Mouse (Mus musculus): ENCODE measurements around the gene Dnttip1.
"Not testable (repeated sequence)": the region's sequence is repeated elsewhere in the genome, so short reads cannot be mapped to it uniquely, and the experiment has no call there.

The Dnttip1 gene

DNA sequence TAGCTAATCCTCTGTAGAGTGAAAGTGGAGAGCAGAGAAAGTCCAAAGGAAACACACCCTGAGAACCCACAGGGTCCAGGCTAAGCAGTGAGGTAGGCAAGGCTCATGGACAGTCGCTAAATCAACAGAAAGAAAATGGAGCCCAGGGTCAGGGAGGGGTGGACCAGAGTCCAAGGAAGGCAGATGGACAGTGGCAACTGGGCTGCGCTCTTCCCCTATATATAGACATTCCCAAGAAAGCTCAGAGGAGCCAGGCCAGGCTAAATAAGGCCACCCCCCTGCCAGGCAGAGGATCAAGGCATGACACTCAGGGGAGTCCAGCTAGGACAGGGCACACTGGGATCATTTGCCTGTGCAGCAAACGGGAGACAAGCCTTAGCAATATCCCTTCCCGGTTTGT, 36.1 kb downstream of the Dnttip1 start:
- DNase-seq (ENCODE audit: extremely low spot score) = no peak

DNA sequence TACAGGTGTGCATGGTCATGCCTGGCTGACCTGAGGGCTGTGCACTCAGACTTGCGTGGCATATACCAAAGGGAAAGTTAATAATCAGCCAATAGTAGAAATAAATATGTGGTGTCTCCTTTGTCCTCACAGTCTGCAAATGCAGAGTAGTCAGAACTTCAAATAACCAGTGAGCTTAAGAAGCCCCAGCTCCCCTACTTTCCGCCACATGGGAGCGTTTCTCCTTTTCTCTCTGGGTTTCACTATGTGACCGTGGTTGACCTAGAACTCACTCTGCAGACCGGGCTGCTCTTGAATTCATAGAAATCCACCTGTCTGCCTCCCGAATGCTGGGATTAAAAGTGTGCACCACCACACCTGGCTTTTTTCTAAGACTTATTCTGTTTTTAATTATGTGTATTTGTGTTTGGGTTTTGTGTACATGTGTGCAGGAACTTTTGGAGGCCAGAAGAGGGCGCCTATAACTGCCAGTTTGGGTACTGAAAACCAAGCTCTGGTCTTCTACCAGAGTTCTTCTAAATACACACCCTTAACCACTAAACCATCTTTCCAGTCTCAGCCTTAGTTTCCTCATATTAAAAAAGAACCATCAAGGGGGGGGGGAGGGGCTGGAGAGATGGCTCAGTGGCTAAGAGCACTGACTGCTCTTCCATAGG, 38.3 kb downstream of the Dnttip1 start:
- DNase-seq (ENCODE audit: extremely low spot score) = no peak

DNA sequence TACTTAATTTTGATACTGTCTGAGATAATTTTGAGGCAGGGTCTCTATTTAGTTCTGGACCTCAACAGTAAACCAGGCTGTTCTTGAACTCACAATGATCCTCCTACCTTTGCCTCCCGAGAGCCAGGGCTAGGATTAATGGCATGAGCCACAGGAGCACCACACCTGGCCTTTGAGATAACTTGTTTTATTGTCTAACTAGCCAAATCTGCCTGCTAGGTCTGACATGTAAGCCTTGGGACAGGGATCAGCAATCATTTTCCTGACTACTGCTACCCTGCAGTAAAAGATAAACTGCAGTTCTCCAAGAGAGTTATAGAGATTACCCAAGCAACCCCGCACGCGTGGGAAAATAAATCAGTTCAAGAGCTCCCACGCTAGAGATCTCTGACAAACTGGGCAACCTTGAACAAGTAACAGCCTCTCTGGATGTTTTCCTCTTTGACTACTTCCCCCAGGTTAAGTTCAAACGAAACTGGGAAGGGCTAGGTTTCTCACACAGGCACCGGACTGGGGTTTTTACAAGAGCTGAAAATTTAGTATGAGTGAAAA, 39.2 kb downstream of the Dnttip1 start:
- no peak for DNase-seq (ENCODE audit: extremely low spot score)

DNA sequence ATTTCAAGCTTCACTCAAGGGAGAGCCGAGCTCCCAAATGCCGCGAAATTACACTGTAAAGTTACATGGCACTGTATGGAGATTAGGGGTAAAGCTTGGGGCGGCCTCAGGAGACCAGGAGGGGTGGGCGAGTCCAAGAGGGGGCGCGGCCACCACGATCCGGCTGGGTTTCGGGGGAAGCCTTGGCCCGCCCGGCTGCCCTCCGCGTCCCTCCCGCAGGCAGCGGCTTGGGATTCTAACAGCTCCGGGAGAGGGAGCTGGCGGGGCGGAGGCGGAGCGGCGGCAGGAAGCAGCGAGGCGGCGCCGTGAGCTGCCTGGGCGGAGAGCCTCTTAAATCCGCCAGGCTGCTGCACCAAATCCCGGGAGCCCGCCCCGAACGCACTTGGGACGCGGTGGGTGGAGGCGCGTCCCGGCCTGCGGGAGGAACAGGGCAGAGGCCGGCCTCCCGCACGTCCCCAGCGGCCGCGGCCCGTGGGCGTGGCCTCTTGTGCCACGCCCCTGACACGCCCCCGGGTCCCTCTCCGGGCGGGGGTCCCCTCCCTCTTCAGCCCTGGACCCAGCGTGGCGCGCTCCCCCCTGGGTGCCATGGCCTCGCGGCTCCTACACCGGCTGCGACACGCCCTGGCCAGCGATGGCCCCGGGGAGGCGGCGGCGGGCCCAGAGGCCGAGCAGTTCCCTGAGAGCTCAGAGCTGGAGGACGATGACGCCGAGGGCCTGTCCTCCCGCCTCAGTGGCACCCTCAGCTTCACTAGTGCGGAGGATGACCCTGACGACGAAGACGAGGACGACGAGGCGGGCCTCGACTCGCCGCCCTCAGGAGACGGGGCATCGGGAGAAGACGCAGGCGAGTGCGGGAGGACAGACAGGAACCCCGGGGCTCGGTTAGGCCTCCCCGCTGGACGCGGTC, 40.0 kb downstream of the Dnttip1 start, which contains the start of gene Snx21:
Snx21 (plus strand) TSS at position 343 of the 907 bp plus-strand sequence.
- DNase-seq (ENCODE audit: extremely low spot score) = peak; percentile 90

DNA sequence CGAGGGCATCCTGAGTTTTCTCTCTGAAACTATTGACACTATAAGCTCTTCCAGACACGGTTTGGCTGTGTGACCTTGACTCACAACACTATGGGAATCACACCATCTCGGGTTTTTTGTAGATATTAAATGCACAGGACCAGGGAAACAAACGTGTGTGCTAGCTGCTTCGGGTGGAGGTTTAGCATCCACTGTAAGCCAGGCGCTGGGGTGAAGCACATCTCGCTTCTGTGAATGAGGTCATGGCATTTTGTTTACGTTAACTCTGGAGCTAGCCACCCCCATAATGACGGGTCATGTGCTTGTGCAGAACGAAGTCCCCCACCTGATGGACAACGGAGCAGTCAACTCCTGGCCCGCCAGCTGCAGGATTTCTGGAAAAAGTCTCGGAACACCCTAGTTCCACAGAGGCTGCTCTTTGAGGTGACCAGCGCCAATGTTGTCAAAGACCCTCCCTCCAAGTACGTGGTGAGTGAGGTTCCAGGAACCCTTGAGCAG, 40.7 kb downstream of the Dnttip1 start:
- DNase-seq (ENCODE audit: extremely low spot score) = peak; percentile 38

DNA sequence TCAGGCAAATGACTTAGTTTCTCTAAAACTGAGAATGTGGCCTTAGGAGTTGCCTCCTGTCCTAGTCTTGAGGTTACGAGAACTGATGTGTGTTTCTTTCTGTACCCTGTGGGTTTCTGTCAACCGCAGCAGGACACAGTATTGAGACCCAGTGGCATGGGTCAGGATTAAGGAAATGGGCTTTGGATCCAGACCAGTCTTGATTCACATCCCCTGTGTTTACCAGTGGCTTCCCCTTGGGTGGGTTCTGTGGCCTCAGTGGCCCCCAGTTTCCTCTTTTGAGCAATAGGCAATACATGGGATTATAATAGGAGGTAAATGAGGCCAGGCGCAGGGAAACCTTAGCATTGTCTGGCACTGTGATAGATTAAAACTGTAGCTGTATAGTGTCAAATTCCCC, 41.2 kb downstream of the Dnttip1 start:
- DNase-seq (ENCODE audit: extremely low spot score) = no peak

DNA sequence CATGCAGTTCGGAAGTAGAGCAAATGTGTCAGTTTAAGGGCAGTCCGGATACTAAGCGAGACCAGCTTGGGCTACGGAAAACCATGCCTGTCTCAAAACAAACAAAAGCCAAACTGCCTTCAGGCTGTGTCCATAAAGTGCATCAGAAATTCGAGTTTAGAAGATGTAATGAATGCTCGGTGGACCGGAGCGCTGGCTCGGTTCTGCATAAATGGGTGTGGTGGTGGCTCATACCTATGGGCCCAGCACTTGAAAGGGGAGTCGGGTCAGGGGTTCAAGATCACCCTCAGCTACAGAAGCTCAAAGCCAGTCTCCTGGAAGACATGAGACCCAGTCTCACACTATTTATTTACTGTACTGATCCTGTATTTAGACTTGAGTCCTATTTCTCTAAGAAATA, 42.0 kb downstream of the Dnttip1 start:
- DNase-seq (ENCODE audit: extremely low spot score) = no peak

DNA sequence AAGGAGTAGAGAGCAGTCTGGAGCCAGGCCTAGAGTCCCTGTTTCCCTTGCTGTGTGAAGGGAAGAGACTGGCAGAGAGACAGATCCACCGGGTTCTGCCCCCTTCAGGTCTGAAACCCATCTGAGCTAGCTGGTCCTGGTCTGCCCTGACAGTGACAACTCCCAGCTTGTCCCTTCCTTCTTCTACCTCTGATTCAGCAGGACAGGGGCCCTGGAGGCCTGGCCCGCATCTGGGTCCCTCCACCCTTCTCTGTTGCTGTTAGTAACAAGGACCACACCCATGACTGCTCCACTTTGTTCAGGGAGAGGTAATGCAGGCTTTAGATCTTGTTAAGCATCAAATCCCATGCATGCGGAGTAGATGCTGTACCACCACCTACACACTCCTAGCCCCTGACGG, 42.6 kb downstream of the Dnttip1 start:
- DNase-seq (ENCODE audit: extremely low spot score) = no peak

DNA sequence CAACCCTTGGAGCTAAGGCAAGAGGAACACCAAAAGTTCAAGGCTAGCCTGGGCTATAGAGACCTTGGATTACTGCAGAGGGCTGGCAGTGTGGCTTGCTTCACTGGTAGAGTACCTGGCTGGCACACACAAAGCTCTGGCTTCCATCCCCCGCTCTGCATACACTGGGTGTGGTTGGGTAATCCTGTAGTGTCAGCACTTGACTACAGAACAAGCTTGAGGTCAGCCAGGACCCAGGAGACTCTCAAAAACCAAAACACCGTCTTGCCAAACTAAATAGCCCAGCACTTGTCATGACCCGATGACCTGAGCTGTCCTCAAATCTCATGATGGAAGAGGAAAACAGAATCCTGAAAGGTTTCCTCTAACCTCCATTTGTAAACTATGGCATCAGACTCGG, 44.7 kb downstream of the Dnttip1 start:
- no peak for DNase-seq (ENCODE audit: extremely low spot score)

DNA sequence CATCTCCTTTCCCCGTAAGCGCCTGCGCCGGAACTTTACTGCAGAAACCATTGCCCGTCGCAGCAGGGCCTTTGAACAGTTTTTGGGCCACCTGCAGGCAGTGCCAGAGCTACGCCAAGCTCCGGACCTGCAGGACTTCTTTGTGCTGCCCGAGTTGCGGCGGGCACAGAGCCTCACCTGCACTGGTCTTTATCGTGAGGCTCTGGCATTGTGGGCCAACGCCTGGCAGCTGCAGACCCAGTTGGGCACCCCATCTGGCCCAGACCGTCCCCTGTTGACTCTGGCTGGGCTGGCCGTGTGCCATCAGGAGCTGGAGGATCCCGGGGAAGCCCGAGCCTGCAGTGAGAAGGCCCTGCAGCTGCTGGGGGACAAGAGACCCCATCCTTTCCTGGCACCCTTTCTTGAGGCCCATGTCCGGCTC, 46.1 kb downstream of the Dnttip1 start:
- DNase-seq (ENCODE audit: extremely low spot score) = no peak

DNA sequence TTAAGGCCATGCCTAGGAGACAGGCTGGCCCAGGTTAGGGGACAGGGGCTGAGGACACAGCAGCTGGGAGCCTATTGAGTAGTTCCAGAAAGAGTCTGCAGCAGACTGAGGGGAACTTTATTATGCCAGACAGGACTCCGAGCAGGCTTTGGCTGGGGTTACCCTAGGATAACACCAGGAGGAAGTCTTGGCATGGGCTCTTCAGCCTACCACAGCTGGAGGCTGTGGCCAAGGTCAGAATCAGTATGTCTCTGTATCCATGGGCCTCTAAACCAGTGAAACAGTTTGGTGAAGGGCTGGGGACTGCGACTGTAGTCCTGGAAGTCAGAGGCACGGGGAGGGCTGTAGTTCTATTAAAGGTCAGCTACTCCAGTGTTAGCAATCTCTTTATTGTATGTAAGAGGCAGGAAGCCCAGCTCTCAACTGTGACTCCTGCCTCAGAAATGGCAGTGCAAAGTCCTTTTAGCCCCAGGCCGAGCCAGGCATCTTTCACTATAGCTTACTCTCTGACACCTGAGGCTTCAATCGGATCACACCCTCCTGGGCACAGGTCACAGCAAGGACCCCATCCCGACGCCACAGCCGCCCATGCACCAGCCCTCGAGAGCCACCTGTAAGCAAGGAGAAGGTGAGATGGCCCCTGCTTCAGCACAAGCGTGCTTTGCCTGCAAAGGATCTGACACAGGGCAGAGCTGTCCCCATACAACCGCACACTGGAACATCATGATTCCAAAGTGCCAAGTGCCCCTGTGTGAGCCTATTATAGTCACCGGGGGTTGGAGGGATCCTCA, 46.8 kb downstream of the Dnttip1 start:
- DNase-seq (ENCODE audit: extremely low spot score) = no peak

DNA sequence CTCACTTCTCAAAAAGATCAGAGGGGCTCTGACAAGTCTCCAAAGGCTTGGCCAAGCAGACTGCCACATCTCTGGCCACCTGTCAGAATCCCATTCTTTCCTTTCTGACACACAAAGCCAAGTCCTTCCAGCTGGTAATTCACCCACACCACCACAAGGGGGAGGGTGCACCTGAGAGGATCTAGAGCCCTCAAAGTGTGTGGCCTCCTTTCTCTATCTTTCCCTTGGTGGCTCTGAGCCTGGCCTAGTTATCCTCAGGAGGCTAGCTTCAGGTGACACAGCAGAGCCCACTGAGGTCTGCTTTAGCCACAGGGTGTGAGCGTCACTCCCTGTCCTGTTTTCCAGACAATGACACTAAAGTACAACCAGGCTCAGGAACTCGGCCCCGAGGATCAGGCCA, 47.5 kb downstream of the Dnttip1 start:
- peak; percentile 58 for DNase-seq (ENCODE audit: extremely low spot score)

DNA sequence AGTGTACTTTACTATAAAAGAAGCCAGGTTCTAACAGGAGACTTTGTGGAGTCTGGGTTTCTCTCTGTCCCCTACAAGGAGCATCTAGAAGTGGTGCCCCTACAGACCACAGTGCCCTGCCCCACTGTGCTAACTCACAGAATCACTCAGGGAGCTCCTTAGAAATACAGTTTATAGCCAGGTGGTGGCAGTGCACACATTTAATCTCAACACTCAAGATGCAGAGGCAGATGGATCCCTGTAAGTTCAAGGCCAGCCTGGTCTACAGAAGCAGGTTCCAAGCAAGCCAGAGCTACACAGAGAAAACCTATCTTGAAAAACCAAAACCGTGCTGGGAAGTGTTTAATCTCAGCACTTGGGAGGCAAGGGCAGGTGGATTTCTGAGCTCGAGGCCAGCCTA, 48.0 kb downstream of the Dnttip1 start:
- no peak for DNase-seq (ENCODE audit: extremely low spot score)

DNA sequence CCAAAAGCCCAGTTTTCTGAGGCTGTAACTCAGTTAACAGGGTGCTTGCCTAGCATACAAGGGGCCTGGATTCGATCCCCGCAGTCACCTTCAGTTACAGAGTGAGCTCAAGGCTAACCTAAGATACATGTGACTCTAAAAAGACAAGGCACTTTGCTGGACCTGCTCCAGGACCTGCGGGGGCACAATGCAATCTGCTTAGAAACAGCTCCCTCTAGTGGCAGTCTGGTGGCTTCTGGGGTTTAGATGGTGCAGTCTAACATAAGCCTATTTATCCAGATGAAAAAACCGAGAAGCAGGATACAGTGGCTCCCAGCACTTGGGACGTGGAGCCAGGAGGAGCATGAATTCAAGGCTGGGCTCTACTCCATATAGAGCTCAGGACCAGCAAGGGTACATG, 48.5 kb downstream of the Dnttip1 start:
- peak; percentile 74 for DNase-seq (ENCODE audit: extremely low spot score)

DNA sequence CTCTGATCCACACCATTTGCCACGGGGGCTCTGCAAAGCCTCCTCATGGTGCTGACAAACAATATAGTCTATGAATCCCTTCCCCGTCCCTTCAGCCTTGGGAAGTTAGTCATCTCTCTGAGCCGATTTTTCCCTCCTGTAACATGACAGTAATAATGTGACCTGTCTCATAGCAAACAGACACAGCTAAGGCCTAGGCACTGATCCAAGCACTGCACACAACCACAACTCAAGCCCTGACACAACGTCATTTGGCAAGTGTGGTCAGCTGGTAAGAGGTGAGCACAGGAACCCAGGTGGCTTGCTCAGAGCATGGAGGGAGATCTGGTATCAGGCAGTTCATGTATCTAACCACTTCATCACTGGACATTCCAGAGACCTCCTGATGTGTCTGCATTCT, 50.1 kb downstream of the Dnttip1 start:
- no peak for DNase-seq (ENCODE audit: extremely low spot score)

DNA sequence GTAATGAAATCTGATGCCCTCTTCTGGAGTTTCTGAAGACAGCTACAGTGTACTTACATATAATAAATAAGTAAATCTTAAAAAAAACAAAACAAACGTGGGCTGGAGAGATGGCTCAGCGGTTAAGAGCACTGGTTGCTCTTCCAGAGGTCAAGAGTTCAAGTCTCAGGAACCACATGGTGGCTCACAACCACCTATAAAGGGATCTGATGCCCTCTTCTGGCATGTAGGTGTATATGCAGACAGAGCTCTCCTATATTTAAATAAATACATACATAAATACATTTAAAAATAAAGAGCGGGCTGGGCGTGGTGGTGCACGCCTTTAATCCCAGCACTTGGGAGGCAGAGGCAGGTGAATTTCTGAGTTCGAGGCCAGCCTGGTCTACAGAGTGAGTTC, 52.8 kb downstream of the Dnttip1 start:
- DNase-seq (ENCODE audit: extremely low spot score) = not testable (repeated sequence)

DNA sequence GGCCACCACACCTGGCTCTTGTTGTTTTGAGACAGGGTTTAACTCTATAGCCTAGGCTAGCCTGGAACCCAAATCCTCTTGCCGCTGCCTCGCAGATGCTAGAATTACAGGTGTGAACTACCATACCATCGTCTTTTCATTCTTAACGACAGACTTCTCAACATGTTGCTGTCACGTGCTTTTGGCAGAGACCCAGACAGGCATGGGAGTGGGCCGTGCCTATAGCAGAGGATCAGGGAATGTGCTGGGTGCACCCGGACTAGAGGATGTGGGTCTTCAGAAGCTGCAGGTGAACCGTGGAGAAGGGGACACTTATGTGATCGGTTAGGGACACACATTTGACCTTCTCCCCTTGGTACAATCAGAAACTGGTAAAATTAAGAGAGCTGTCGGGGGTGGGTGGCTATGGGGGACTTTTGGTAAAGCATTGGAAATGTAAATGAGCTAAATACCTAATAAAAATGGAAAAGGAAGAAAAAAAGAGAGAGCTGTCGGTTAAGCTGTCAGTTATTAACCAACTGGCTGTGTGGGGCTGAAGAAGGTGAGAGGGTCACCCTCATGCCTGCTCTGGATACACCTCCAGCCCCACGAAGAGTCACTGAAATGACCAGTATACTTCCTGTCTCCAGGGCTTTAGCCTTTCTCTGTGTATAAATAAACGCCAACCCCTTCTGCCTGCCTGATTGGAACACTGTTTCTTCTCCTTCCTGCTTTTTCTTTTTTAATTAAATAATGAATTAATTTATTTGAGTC, 54.6 kb downstream of the Dnttip1 start:
- no peak for DNase-seq (ENCODE audit: extremely low spot score)

DNA sequence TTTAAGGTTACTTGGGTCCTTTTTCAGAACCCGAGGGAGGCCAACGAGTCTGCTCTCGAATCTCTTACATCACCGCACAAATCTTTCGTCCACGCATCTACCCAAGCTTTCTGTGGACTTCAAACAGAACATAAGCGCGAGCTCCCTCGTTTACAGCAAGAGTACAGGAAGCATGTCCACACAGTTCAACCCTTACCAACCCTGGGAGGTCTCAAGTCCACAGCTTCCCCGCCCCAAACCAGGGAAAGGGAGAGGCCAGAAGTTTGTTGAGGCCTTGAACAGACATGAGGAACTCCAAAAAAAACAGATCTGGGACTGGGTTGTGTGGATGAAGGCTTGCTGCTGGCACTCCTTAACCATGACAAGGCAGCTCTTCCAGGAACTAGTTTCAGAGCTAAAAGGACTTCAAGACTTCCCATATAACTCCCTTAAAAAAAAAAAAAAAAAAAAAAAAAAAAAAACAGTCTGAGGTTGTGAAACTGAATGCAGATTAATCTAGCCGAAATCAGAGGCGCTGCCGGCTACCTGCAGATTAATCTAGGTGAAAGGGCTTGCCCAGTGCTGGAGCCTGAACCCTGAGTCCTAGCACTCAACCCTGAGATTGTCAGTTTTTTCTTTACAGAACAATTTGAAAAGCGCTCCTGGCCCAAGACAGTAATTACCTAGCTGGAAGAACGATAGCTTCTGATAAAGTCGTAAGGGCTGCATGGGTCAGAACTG, 57.6 kb downstream of the Dnttip1 start:
- no peak for DNase-seq (ENCODE audit: extremely low spot score)

DNA sequence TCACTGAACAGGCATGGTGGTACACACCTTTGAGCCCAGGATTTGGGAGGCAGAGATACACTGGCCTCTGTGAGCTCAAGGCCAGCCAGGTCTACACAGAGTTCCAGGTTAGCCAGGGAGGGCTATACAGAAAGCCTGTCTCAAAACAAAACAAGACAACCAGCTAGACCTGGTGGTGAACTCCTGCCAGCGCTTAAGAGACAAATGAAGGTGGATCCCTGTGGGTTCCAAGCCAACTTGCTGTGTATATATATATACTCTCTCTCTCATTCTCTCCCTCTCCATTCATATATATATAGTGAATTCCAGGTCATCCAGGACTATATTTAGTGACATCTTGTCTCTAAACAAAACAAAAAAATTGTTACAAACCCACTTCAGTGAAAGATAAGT, 58.1 kb downstream of the Dnttip1 start:
- no peak for DNase-seq (ENCODE audit: extremely low spot score)

DNA sequence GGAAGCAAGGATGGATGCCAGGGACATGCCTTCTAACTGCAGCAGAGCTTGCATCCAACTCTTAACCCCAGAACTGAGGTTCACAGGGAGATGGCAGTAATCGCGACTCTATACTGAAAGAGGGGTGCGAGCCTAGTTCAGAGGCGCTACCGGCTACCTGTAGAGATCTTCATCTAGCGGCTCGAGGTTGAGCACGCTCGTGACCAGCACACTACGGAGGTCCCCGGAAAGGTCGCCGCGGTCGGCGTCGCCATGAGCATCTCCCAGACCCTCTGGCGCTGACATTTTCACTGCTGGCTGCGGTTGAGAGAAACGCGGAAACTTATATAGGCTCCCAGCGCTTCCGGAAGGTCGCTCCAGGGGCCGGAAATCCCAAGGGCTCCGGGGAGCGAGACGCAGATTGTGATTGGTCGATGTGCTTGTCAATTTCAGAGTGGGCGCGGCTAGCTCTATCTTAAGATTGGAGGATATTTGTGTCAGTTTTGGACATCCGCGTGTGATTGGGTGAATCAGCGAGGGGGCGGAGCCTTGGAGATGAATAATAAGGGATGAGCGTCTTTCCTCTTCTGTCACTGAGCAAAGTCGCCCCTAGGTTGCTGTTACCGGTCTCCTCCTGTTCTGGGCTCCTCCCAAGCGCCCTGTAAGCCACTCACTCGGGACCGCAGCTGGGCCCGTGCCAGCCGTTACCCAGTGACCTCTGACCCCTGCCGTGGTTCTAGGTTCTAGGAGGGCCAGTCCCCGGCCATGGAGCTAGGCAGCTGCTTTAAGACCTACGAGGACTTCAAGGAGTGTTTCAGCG, 58.9 kb downstream of the Dnttip1 start, which contains the start of the genes Acot8 and Zswim3:
Acot8 (minus strand) TSS at position 350 of the 799 bp plus-strand sequence.
Zswim3 (plus strand) TSS at position 566 of the 799 bp plus-strand sequence.
- peak; percentile 99 for DNase-seq (ENCODE audit: extremely low spot score)

All from embryo, embryonic 9.5 days (tissue).